Mouse (Mus musculus): Measurements from ENCODE around the gene Sh2d2a. TPM values are rescaled to one million over a fixed set of nuclear protein-coding genes. Genes with fewer than 3 reads are reported as not detected.
"Not testable (repeated sequence)": the region's sequence is repeated elsewhere in the genome, so short reads cannot be mapped to it uniquely, and the experiment has no call there.

Gene Sh2d2a
- total and polyA plus RNA-seq, 3 experiments = 0.16 TPM; not detected in 2

- no peaks in the 10 kb centered on the region for H3K9me3 ChIP-seq (replicated peaks)
- TF ChIP-seq TAL1 (conservative IDR thresholded peaks at IDR 0.05; ENCODE audit: low read depth, low read length) (no peak), CTCF (IDR thresholded peaks at IDR 0.05; ENCODE audit: low read depth, low read length) (no peak), GATA1 (IDR thresholded peaks at IDR 0.05; ENCODE audit: borderline replicate concordance, low read length) (no peak), POLR2AphosphoS5 (IDR thresholded peaks at IDR 0.05; ENCODE audit: insufficient replicate concordance, low read depth, low read length) (no peak), GATA2 (IDR thresholded peaks at IDR 0.05; ENCODE audit: borderline replicate concordance, low read depth, low read length) (no peak)
- ATAC-seq (ENCODE audit: extremely low read depth, insufficient number of reproducible peaks, low FRiP score, poor library complexity, severe bottlenecking) = no peak
- no peak overlapping the region for H3K4me3 ChIP-seq (ENCODE audit: low read depth, low read length)
- H3K36me3 ChIP-seq (replicated peaks) = no peaks in the 10 kb centered on the region
- H3K4me1 ChIP-seq (ENCODE audit: insufficient read depth, low read depth, low read length) = peaks cover 3% of the 10 kb centered on the region; the same call in 1 of the 2 replicates
- DNase-seq (ENCODE audit: low spot score) = no peak
- peaks cover 54% of the 10 kb centered on the region for H3K27me3 ChIP-seq (ENCODE audit: insufficient read depth, low read length)
Measured at GRCm38 (mm10) chr3:87812873-87813272, 33.7 kb upstream of the Sh2d2a start.

- Histone ChIP-seq H3K27me3 (ENCODE audit: insufficient read depth, low read length) (peaks cover 57% of the 10 kb centered on the region), H3K4me3 (ENCODE audit: low read depth, low read length) (no peak overlapping the region), H3K9me3 (replicated peaks) (no peaks in the 10 kb centered on the region), H3K36me3 (replicated peaks) (no peaks in the 10 kb centered on the region), H3K4me1 (ENCODE audit: insufficient read depth, low read depth, low read length) (peaks cover 3% of the 10 kb centered on the region; the same call in 1 of the 2 replicates)
- DNase-seq (ENCODE audit: low spot score) (no peak), ATAC-seq (ENCODE audit: extremely low read depth, insufficient number of reproducible peaks, low FRiP score, poor library complexity, severe bottlenecking) (no peak)
- TF ChIP-seq TAL1 (conservative IDR thresholded peaks at IDR 0.05; ENCODE audit: low read depth, low read length) (no peak), GATA1 (IDR thresholded peaks at IDR 0.05; ENCODE audit: borderline replicate concordance, low read length) (no peak), GATA2 (IDR thresholded peaks at IDR 0.05; ENCODE audit: borderline replicate concordance, low read depth, low read length) (no peak), POLR2AphosphoS5 (IDR thresholded peaks at IDR 0.05; ENCODE audit: insufficient replicate concordance, low read depth, low read length) (no peak), CTCF (IDR thresholded peaks at IDR 0.05; ENCODE audit: low read depth, low read length) (no peak)
Measured at GRCm38 (mm10) chr3:87816166-87816565, 30.4 kb upstream of the Sh2d2a start.

GRCm38 (mm10) chr3:87816646-87817093 lies 29.9 kb upstream of the Sh2d2a start:
- DNase-seq (ENCODE audit: low spot score) (peak; percentile 70), ATAC-seq (ENCODE audit: extremely low read depth, insufficient number of reproducible peaks, low FRiP score, poor library complexity, severe bottlenecking) (no peak)
- peaks cover 57% of the 10 kb centered on the region for H3K27me3 ChIP-seq (ENCODE audit: insufficient read depth, low read length)
- H3K36me3 ChIP-seq (replicated peaks) = no peaks in the 10 kb centered on the region
- H3K4me1 ChIP-seq (ENCODE audit: insufficient read depth, low read depth, low read length) = peaks cover 3% of the 10 kb centered on the region; the same call in 1 of the 2 replicates
- H3K4me3 ChIP-seq (ENCODE audit: low read depth, low read length) = no peak overlapping the region
- H3K9me3 ChIP-seq (replicated peaks) = no peaks in the 10 kb centered on the region
- peak; percentile 94 for TF ChIP-seq CTCF (IDR thresholded peaks at IDR 0.05; ENCODE audit: low read depth, low read length)
- no peak for TF ChIP-seq TAL1 (conservative IDR thresholded peaks at IDR 0.05; ENCODE audit: low read depth, low read length)

- Histone ChIP-seq H3K27me3 (ENCODE audit: insufficient read depth, low read length) (peaks cover 57% of the 10 kb centered on the region), H3K4me3 (ENCODE audit: low read depth, low read length) (no peak overlapping the region), H3K9me3 (replicated peaks) (no peaks in the 10 kb centered on the region), H3K36me3 (replicated peaks) (no peaks in the 10 kb centered on the region), H3K4me1 (ENCODE audit: insufficient read depth, low read depth, low read length) (peaks cover 3% of the 10 kb centered on the region; the same call in 1 of the 2 replicates)
- TF ChIP-seq CTCF (IDR thresholded peaks at IDR 0.05; ENCODE audit: low read depth, low read length) = no peak
- no peak for TF ChIP-seq GATA1 (IDR thresholded peaks at IDR 0.05; ENCODE audit: borderline replicate concordance, low read length)
- TF ChIP-seq GATA2 (IDR thresholded peaks at IDR 0.05; ENCODE audit: borderline replicate concordance, low read depth, low read length) = no peak
- TF ChIP-seq TAL1 (conservative IDR thresholded peaks at IDR 0.05; ENCODE audit: low read depth, low read length) = no peak
- TF ChIP-seq POLR2AphosphoS5 (IDR thresholded peaks at IDR 0.05; ENCODE audit: insufficient replicate concordance, low read depth, low read length) = no peak
- DNase-seq (ENCODE audit: low spot score) (no peak), ATAC-seq (ENCODE audit: extremely low read depth, insufficient number of reproducible peaks, low FRiP score, poor library complexity, severe bottlenecking) (no peak)
Measured at GRCm38 (mm10) chr3:87818226-87818625, 28.3 kb upstream of the Sh2d2a start.

- H3K27me3 ChIP-seq (ENCODE audit: insufficient read depth, low read length) = peaks cover 18% of the 10 kb centered on the region
Measured at GRCm38 (mm10) chr3:87824206-87824605, 22.3 kb upstream of the Sh2d2a start, which contains the start of gene Pear1. Gene Pear1, minus strand, starts transcription at chr3:87824306.

GRCm38 (mm10) chr3:87828435-87828834 lies 18.1 kb upstream of the Sh2d2a start:
- Histone ChIP-seq H3K27me3 (ENCODE audit: insufficient read depth, low read length) (peaks cover 14% of the 10 kb centered on the region), H3K4me1 (ENCODE audit: insufficient read depth, low read depth, low read length) (no peaks in the 10 kb centered on the region), H3K9me3 (replicated peaks) (no peaks in the 10 kb centered on the region), H3K4me3 (ENCODE audit: low read depth, low read length) (no peak overlapping the region), H3K36me3 (replicated peaks) (no peaks in the 10 kb centered on the region)
- DNase-seq (ENCODE audit: low spot score) (no peak), ATAC-seq (ENCODE audit: extremely low read depth, insufficient number of reproducible peaks, low FRiP score, poor library complexity, severe bottlenecking) (no peak)
- no peak for TF ChIP-seq TAL1 (conservative IDR thresholded peaks at IDR 0.05; ENCODE audit: low read depth, low read length)
- no peak for TF ChIP-seq CTCF (IDR thresholded peaks at IDR 0.05; ENCODE audit: low read depth, low read length)
- no peak for TF ChIP-seq GATA2 (IDR thresholded peaks at IDR 0.05; ENCODE audit: borderline replicate concordance, low read depth, low read length)
- TF ChIP-seq GATA1 (IDR thresholded peaks at IDR 0.05; ENCODE audit: borderline replicate concordance, low read length) = no peak
- no peak for TF ChIP-seq POLR2AphosphoS5 (IDR thresholded peaks at IDR 0.05; ENCODE audit: insufficient replicate concordance, low read depth, low read length)

More at GRCm38 (mm10) chr3:87824206-87824605, 22.3 kb upstream of the Sh2d2a start, which contains the start of gene Pear1:
- not testable (repeated sequence) for H3K36me3 ChIP-seq (replicated peaks); ATAC-seq (ENCODE audit: extremely low read depth, insufficient number of reproducible peaks, low FRiP score, poor library complexity, severe bottlenecking); H3K4me3 ChIP-seq (ENCODE audit: low read depth, low read length); DNase-seq (ENCODE audit: low spot score); H3K4me1 ChIP-seq (ENCODE audit: insufficient read depth, low read depth, low read length); H3K9me3 ChIP-seq (replicated peaks)

- no peaks in the 10 kb centered on the region for H3K36me3 ChIP-seq (replicated peaks)
- H3K27me3 ChIP-seq (ENCODE audit: insufficient read depth, low read length) = peaks cover 9% of the 10 kb centered on the region
- no peaks in the 10 kb centered on the region for H3K9me3 ChIP-seq (replicated peaks)
- H3K4me3 ChIP-seq (ENCODE audit: low read depth, low read length) = no peak overlapping the region
- H3K4me1 ChIP-seq (ENCODE audit: insufficient read depth, low read depth, low read length) = no peaks in the 10 kb centered on the region
- ATAC-seq (ENCODE audit: extremely low read depth, insufficient number of reproducible peaks, low FRiP score, poor library complexity, severe bottlenecking) (no peak), DNase-seq (ENCODE audit: low spot score) (no peak)
- TF ChIP-seq CTCF (IDR thresholded peaks at IDR 0.05; ENCODE audit: low read depth, low read length) (no peak), GATA2 (IDR thresholded peaks at IDR 0.05; ENCODE audit: borderline replicate concordance, low read depth, low read length) (no peak), POLR2AphosphoS5 (IDR thresholded peaks at IDR 0.05; ENCODE audit: insufficient replicate concordance, low read depth, low read length) (no peak), TAL1 (conservative IDR thresholded peaks at IDR 0.05; ENCODE audit: low read depth, low read length) (no peak), GATA1 (IDR thresholded peaks at IDR 0.05; ENCODE audit: borderline replicate concordance, low read length) (no peak)
Measured at GRCm38 (mm10) chr3:87829025-87829424, 17.5 kb upstream of the Sh2d2a start.
